Comparison of ENCODE assay signal across 7 mouse cellular contexts in genomic region chr2:164938146-164939091, GRCm38 (mm10). TPM values are rescaled to one million over a fixed set of nuclear protein-coding genes. Genes with fewer than 3 reads are reported as not detected.
DNase-seq lines count a peak whose midpoint lies in the region; ATAC-seq and TF ChIP-seq lines count a peak whose summit lies in the region.

No protein-coding gene starts in this region.

- no peaks in the 10 kb centered on the region for H3K9me3 ChIP-seq in ES-E14 (ENCODE audit: control insufficient read depth, insufficient read depth, low read depth, low read length)
- H3K9me3 ChIP-seq in forebrain, embryonic 11.5 days (ENCODE audit: control insufficient read depth, low read length): no peaks in the 10 kb centered on the region
- no peaks in the 10 kb centered on the region for H3K9me3 ChIP-seq in hindbrain, postnatal 0 days (ENCODE audit: low read length)

- ATAC-seq in forebrain, embryonic 11.5 days (replicated peaks; ENCODE audit: low FRiP score): peak; percentile 84
- ATAC-seq in hindbrain, postnatal 0 days: peak; percentile 91
- peak; percentile 84 for ATAC-seq in megakaryocyte-erythroid progenitor cell, adult 5-6 weeks (replicated peaks; ENCODE audit: low FRiP score, low TSS enrichment, poor library complexity, severe bottlenecking)

- peaks cover 0 to 42% of the 10 kb centered on the region in 2 experiments; a peak in 2 of 4 replicates for H3K4me1 ChIP-seq in ES-E14 (ENCODE audit: control insufficient read depth in 2 of 2, insufficient read depth in 2 of 2, low read length in 2 of 2, poor library complexity in 1 of 2)
- peaks cover 7% of the 10 kb centered on the region for H3K4me1 ChIP-seq in bone marrow, adult 2 months (ENCODE audit: control insufficient read depth, insufficient read depth, low read length)
- peaks cover 14% of the 10 kb centered on the region; the same call in 1 of the 2 replicates for H3K4me1 ChIP-seq in forebrain, embryonic 11.5 days (replicated peaks; ENCODE audit: control insufficient read depth, insufficient read depth, low read length)
- H3K4me1 ChIP-seq in hindbrain, postnatal 0 days (ENCODE audit: insufficient read depth, low read length): peaks cover 7% of the 10 kb centered on the region

- no peak for TF ChIP-seq CTCF in bone marrow, adult 2 months (IDR thresholded peaks at IDR 0.05; ENCODE audit: control insufficient read depth, insufficient read depth, low read length)
- TF ChIP-seq CTCF in hindbrain, postnatal 0 days (IDR thresholded peaks at IDR 0.05; ENCODE audit: low read depth): no peak

- in situ Hi-C loops in ES-E14 (cut with MboI; ENCODE audit: low sequenced_read_pairs in 2 of 2, unreplicated experiment in 2 of 2): no loop called here

- peaks cover 18% of the 10 kb centered on the region; the same call in 1 of the 2 replicates for H3K27me3 ChIP-seq in forebrain, embryonic 11.5 days (ENCODE audit: control insufficient read depth, insufficient read depth, low read length)
- no peaks in the 10 kb centered on the region for H3K27me3 ChIP-seq in hindbrain, postnatal 0 days (ENCODE audit: insufficient read depth, low read length)

- peak overlapping the region; percentile 0; the same call in 1 of the 2 replicates for H3K9ac ChIP-seq in ES-E14 (ENCODE audit: insufficient read depth, low read depth, low read length, poor library complexity, severe bottlenecking)
- H3K9ac ChIP-seq in forebrain, embryonic 11.5 days (ENCODE audit: low read length): peak overlapping the region; percentile 50
- H3K9ac ChIP-seq in hindbrain, postnatal 0 days (replicated peaks; ENCODE audit: low read length): peak overlapping the region; percentile 45

- peak overlapping the region; percentile 45 for H3K4me2 ChIP-seq in forebrain, embryonic 11.5 days (ENCODE audit: low read depth, low read length, severe bottlenecking)
- H3K4me2 ChIP-seq in hindbrain, postnatal 0 days (ENCODE audit: low read depth, low read length): peak overlapping the region; percentile 57

- 10% methylated on average over 39 of the region's 39 CpGs for WGBS in bone marrow, adult 2 months
- WGBS in forebrain, embryonic 11.5 days: 3% methylated on average over 39 of the region's 39 CpGs
- WGBS in hindbrain, postnatal 0 days: 3% methylated on average over 39 of the region's 39 CpGs

- no peak overlapping the region for H3K27ac ChIP-seq in ES-E14 (ENCODE audit: insufficient read depth, low read depth, low read length, poor library complexity, severe bottlenecking)
- peak overlapping the region; percentile 60 for H3K27ac ChIP-seq in bone marrow, adult 2 months (ENCODE audit: control insufficient read depth, insufficient read depth, low read depth, low read length, poor library complexity)
- no peak overlapping the region for H3K27ac ChIP-seq in forebrain, embryonic 11.5 days (ENCODE audit: low read depth, low read length)
- H3K27ac ChIP-seq in hindbrain, postnatal 0 days: peak overlapping the region; percentile 80

- peak overlapping the region; percentile 37 to 39 for H3K4me3 ChIP-seq in ES-E14 (ENCODE audit: insufficient read depth in 1 of 2, low read depth in 1 of 2, low read length in 2 of 2, poor library complexity in 1 of 2, severe bottlenecking in 1 of 2)
- H3K4me3 ChIP-seq in bone marrow, adult 2 months (replicated peaks; ENCODE audit: control insufficient read depth, low read depth, low read length): peak overlapping the region; percentile 30
- H3K4me3 ChIP-seq in forebrain, embryonic 11.5 days (ENCODE audit: low read depth, low read length): peak overlapping the region; percentile 27
- H3K4me3 ChIP-seq in hindbrain, postnatal 0 days (ENCODE audit: low read length): peak overlapping the region; percentile 34

- H3K36me3 ChIP-seq in ES-E14 (ENCODE audit: control insufficient read depth, insufficient read depth, low read length, poor library complexity, severe bottlenecking): no peaks in the 10 kb centered on the region
- no peaks in the 10 kb centered on the region for H3K36me3 ChIP-seq in forebrain, embryonic 11.5 days (ENCODE audit: control insufficient read depth, insufficient read depth, low read length)
- no peaks in the 10 kb centered on the region for H3K36me3 ChIP-seq in hindbrain, postnatal 0 days (ENCODE audit: insufficient read depth, low read length)

- no peak for TF ChIP-seq POLR2A in bone marrow, adult 2 months (IDR thresholded peaks at IDR 0.05; ENCODE audit: borderline replicate concordance, control insufficient read depth, low read depth, low read length)

- peak; percentile 63 for DNase-seq in ES-E14 (ENCODE audit: low read depth, low spot score)
- DNase-seq in forebrain, embryonic 11.5 days (ENCODE audit: low spot score): peak; percentile 77
- DNase-seq in hindbrain, postnatal 0 days (ENCODE audit: low spot score): peak; percentile 76
- peak; percentile 54 to 72 for DNase-seq in left cerebral cortex, adult 8-10 months (ENCODE audit: low spot score in 2 of 2)
- DNase-seq in testis, postnatal 14 days (ENCODE audit: low spot score): peak; percentile 47

TF ChIP-seq in ES-E14, 5 proteins besides CTCF, POLR2A, EP300 and RAD21:
- TF ChIP-seq CHD2 (IDR thresholded peaks at IDR 0.05; ENCODE audit: low read depth, low read length): no peak
- no peak for TF ChIP-seq ZNF384 (IDR thresholded peaks at IDR 0.05; ENCODE audit: low read depth, low read length)
- TF ChIP-seq MAFK (IDR thresholded peaks at IDR 0.05; ENCODE audit: insufficient read depth, low read depth, low read length): no peak
- TF ChIP-seq HCFC1 (IDR thresholded peaks at IDR 0.05; ENCODE audit: borderline replicate concordance, insufficient read depth, low read length): peak; percentile 19; the same call in 1 of the 2 replicates
- TF ChIP-seq ZC3H11A (IDR thresholded peaks at IDR 0.05; ENCODE audit: borderline replicate concordance, low read depth, low read length): no peak
TF ChIP-seq in ES-E14: peak in this region for 1.

RNA-seq across cellular contexts. Expression of gene Mmp9, which starts 2.2 kb away (rescaled TPM):
- 5.8 and 7.0 TPM in 2 replicates for total RNA-seq in ES-E14 (2012; rRNA removed)
- polyA plus RNA-seq in bone marrow, adult 2 months (2011; ENCODE audit: insufficient read depth, insufficient read length, low replicate concordance, missing spikeins): 173 and 363 TPM in 2 replicates
- polyA plus RNA-seq in forebrain, embryonic 11.5 days (2014; fragmentation: Nextera tagmentation; extraction: Ambion mirVana): 0.71 and 1.0 TPM in 2 replicates
- total RNA-seq in hindbrain, postnatal 0 days (2014; rRNA removed): 8.8 and 14.4 TPM in 2 replicates
- 6.7 and 7.1 TPM in 2 replicates for polyA plus RNA-seq in hindbrain, postnatal 0 days (2015; fragmentation: Nextera tagmentation; extraction: Ambion mirVana)
- total RNA-seq in left cerebral cortex, adult 8-10 months (2022): 1 to 10 TPM in 3 of 4 experiments, under 1 TPM in 1; 0.87 to 2.5 (median 1.5) TPM
- total RNA-seq in megakaryocyte-erythroid progenitor cell, adult 5-6 weeks (2014; fragmentation: Nextera tagmentation): 7.1 TPM in 1 of 2 replicates, not detected in the other
- total RNA-seq in megakaryocyte-erythroid progenitor cell, adult 5-6 weeks (2017): 0.65 and 2.0 TPM in 2 replicates

RNA-seq across cellular contexts. Expression of gene Slc12a5, which starts 22.2 kb away (rescaled TPM):
- total RNA-seq in ES-E14 (2012; rRNA removed): 1.7 and 2.0 TPM in 2 replicates
- polyA plus RNA-seq in bone marrow, adult 2 months (2011; ENCODE audit: insufficient read depth, insufficient read length, low replicate concordance, missing spikeins): 3.6 and 5.1 TPM in 2 replicates
- polyA plus RNA-seq in forebrain, embryonic 11.5 days (2014; fragmentation: Nextera tagmentation; extraction: Ambion mirVana): 1.6 and 2.6 TPM in 2 replicates
- total RNA-seq in hindbrain, postnatal 0 days (2014; rRNA removed): 257 TPM in 2 replicates
- 67.1 and 71.0 TPM in 2 replicates for polyA plus RNA-seq in hindbrain, postnatal 0 days (2015; fragmentation: Nextera tagmentation; extraction: Ambion mirVana)
- total RNA-seq in left cerebral cortex, adult 8-10 months (2022): 100 to 1,000 TPM; 509 to 530 (median 524) TPM
- 0.35 TPM in 1 of 2 replicates, not detected in the other for total RNA-seq in megakaryocyte-erythroid progenitor cell, adult 5-6 weeks (2014; fragmentation: Nextera tagmentation)
- 0.34 and 0.61 TPM in 2 replicates for total RNA-seq in megakaryocyte-erythroid progenitor cell, adult 5-6 weeks (2017)

RNA-seq across cellular contexts. Expression of gene Zfp335, which starts 26.9 kb away (rescaled TPM):
- total RNA-seq in ES-E14 (2012; rRNA removed): 18.5 and 22.4 TPM in 2 replicates
- 17.1 and 35.2 TPM in 2 replicates for polyA plus RNA-seq in bone marrow, adult 2 months (2011; ENCODE audit: insufficient read depth, insufficient read length, low replicate concordance, missing spikeins)
- polyA plus RNA-seq in forebrain, embryonic 11.5 days (2014; fragmentation: Nextera tagmentation; extraction: Ambion mirVana): 18.0 TPM in 2 replicates
- 26.5 and 28.3 TPM in 2 replicates for total RNA-seq in hindbrain, postnatal 0 days (2014; rRNA removed)
- 9.0 and 9.2 TPM in 2 replicates for polyA plus RNA-seq in hindbrain, postnatal 0 days (2015; fragmentation: Nextera tagmentation; extraction: Ambion mirVana)
- 10 to 100 TPM; 22.8 to 23.9 (median 23.3) TPM for total RNA-seq in left cerebral cortex, adult 8-10 months (2022)
- 23.5 and 27.2 TPM in 2 replicates for total RNA-seq in megakaryocyte-erythroid progenitor cell, adult 5-6 weeks (2014; fragmentation: Nextera tagmentation)
- 5.8 and 8.6 TPM in 2 replicates for total RNA-seq in megakaryocyte-erythroid progenitor cell, adult 5-6 weeks (2017)

RNA-seq across cellular contexts. Expression of gene Pcif1, which starts 59.3 kb away (rescaled TPM):
- total RNA-seq in ES-E14 (2012; rRNA removed): 30.4 and 39.5 TPM in 2 replicates
- 24.8 and 31.6 TPM in 2 replicates for polyA plus RNA-seq in bone marrow, adult 2 months (2011; ENCODE audit: insufficient read depth, insufficient read length, low replicate concordance, missing spikeins)
- 81.9 and 84.5 TPM in 2 replicates for polyA plus RNA-seq in forebrain, embryonic 11.5 days (2014; fragmentation: Nextera tagmentation; extraction: Ambion mirVana)
- 76.7 and 83.7 TPM in 2 replicates for total RNA-seq in hindbrain, postnatal 0 days (2014; rRNA removed)
- polyA plus RNA-seq in hindbrain, postnatal 0 days (2015; fragmentation: Nextera tagmentation; extraction: Ambion mirVana): 107 and 108 TPM in 2 replicates
- 10 to 100 TPM; 47.7 to 59.4 (median 52.0) TPM for total RNA-seq in left cerebral cortex, adult 8-10 months (2022)
- 59.0 and 61.7 TPM in 2 replicates for total RNA-seq in megakaryocyte-erythroid progenitor cell, adult 5-6 weeks (2014; fragmentation: Nextera tagmentation)
- 13.2 and 16.3 TPM in 2 replicates for total RNA-seq in megakaryocyte-erythroid progenitor cell, adult 5-6 weeks (2017)

Comparison
In these comparisons a context has a peak if more than half of its experiments do, and no peak if none do; other contexts are left out.
1. H3K27ac ChIP-seq: peak in bone marrow, adult 2 months (single experiment) and hindbrain, postnatal 0 days (single experiment); none in ES-E14 (single experiment) and forebrain, embryonic 11.5 days (single experiment).
2. H3K9ac ChIP-seq: peak in every context shown above with its lines; median percentile 50 in forebrain, embryonic 11.5 days; 45 in hindbrain, postnatal 0 days; 0 in ES-E14.
3. RNA of gene Slc12a5, which starts 22.2 kb away (total RNA-seq): 509 to 530 TPM in left cerebral cortex, adult 8-10 months and 257 TPM in hindbrain, postnatal 0 days; 1.7 to 2.0 TPM in ES-E14 and 0.34 to 0.61 TPM in megakaryocyte-erythroid progenitor cell, adult 5-6 weeks; every median in the first group is over 10 times any median in the second.
4. Peak in every context shown above with its lines, with median percentiles within 50 percentile points of each other: DNase-seq, H3K4me3 ChIP-seq and ATAC-seq.